Mouse (Mus musculus) c-Kit-positive CD71-positive TER-119-positive erythroid progenitor cells, embryonic 14.5 days (primary cell): Measurements from ENCODE around the gene 1810009J06Rik.
"Not testable (repeated sequence)": the region's sequence is repeated elsewhere in the genome, so short reads cannot be mapped to it uniquely, and the experiment has no call there.

Experiments
- DNase-seq: peaks from one replicate; pipeline ENCODE4 v3.0.0-alpha.2; 2013; ENCODE audit warnings: low spot score

1810009J06Rik gene

GRCm38 (mm10) chr6:40964454-40964853 lies at the start of gene 1810009J06Rik:
TSS of gene 1810009J06Rik (plus strand) at chr6:40964754.
- DNase-seq, result not testable (repeated sequence)

- DNase-seq, result no peak
These were observed 44.6 kb upstream of the 1810009J06Rik start for GRCm38 (mm10) chr6:40919954-40920353.

GRCm38 (mm10) chr6:40940457-40940856 lies 24.1 kb upstream of the 1810009J06Rik start, which contains the start of gene 1700074P13Rik:
TSS of gene 1700074P13Rik (minus strand) at chr6:40940557.
- DNase-seq, result no peak

- DNase-seq, result no peak
These were observed 12.8 kb upstream of the 1810009J06Rik start, which contains the start of gene Gm4744 for GRCm38 (mm10) chr6:40951770-40952169. TSS of gene Gm4744 (minus strand) at chr6:40951870.

GRCm38 (mm10) chr6:40953716-40954115 lies 10.8 kb upstream of the 1810009J06Rik start:
- no peak for DNase-seq

GRCm38 (mm10) chr6:40999379-40999778 lies 34.8 kb downstream of the 1810009J06Rik start, which contains the start of gene Gm2663:
TSS of gene Gm2663 (minus strand) at chr6:40999479.
- DNase-seq, result not testable (repeated sequence)

- DNase-seq, result no peak
These were observed 50.5 kb downstream of the 1810009J06Rik start for GRCm38 (mm10) chr6:41015065-41015464.
